Mouse (Mus musculus) heart, embryonic 15.5 days (tissue): ENCODE measurements around the gene Pnrc2. TPM values are rescaled to one million over a fixed set of nuclear protein-coding genes. Genes with fewer than 3 reads are reported as not detected.

ENCODE experiments used
- ATAC-seq: fragments of 200-750 bp; cut with Nextera tagmentation; replicated peaks from 2 replicates; pipeline ENCODE4 v1.8.0; 2017; ENCODE audit warnings: low read depth, moderate TSS enrichment; ENCODE audit not compliant: insufficient number of reproducible peaks, insufficient read depth, low FRiP score
- H3K27ac ChIP-seq: fragments of 300-500 bp; sonication (generic); 2 replicates; pipeline ENCODE4 v1.5.1; 2015; ENCODE audit warnings: mild to moderate bottlenecking, inconsistent platforms
- H3K27me3 ChIP-seq: fragments of 300-500 bp; sonication (generic); 2 replicates; pipeline ENCODE4 v1.6.1; 2015; ENCODE audit warnings: inconsistent platforms
- H3K36me3 ChIP-seq: fragments of 300-500 bp; sonication (generic); 2 replicates; pipeline ENCODE4 v1.6.1; 2015; ENCODE audit warnings: mild to moderate bottlenecking, inconsistent platforms
- H3K4me1 ChIP-seq: fragments of 300-500 bp; sonication (generic); replicated peaks from 2 replicates; pipeline ENCODE4 v1.6.1; 2015; ENCODE audit warnings: inconsistent platforms
- H3K4me2 ChIP-seq: fragments of 300-500 bp; sonication (generic); 2 replicates; pipeline ENCODE4 v1.6.1; 2015; ENCODE audit warnings: inconsistent platforms, mild to moderate bottlenecking, moderate library complexity
- H3K4me3 ChIP-seq: fragments of 300-500 bp; sonication (generic); 2 replicates; pipeline ENCODE4 v1.5.1; 2015; ENCODE audit warnings: mild to moderate bottlenecking, inconsistent platforms
- H3K9ac ChIP-seq: fragments of 300-500 bp; sonication (generic); 2 replicates; pipeline ENCODE4 v1.6.1; 2015; ENCODE audit warnings: mild to moderate bottlenecking, inconsistent platforms
- H3K9me3 ChIP-seq: fragments of 300-500 bp; sonication (generic); replicated peaks from 2 replicates; pipeline ENCODE4 v1.6.1; 2016; ENCODE audit warnings: inconsistent platforms
- WGBS: fragments of 180-500 bp; shearing (Covaris S2); methylation state at CpG from one replicate; pipeline ENCODE4 v1.1.7; 2015; ENCODE audit warnings: mixed read lengths; 5-methylcytosine and 5-hydroxymethylcytosine counted together
- polyA plus RNA-seq: library from polyadenylated mRNA; unstranded; fragments of >200 nt; fragmentation: Nextera tagmentation; extraction: Ambion mirVana; gene quantifications from 2 replicates; pipeline ENCODE4 v1.2.1, GENCODE M21; 2015

The Pnrc2 gene
- polyA plus RNA-seq, 1 experiment from 2014 or later, result 123 TPM

- H3K9me3 ChIP-seq, result no peaks in the 10 kb centered on the region
- H3K36me3 ChIP-seq, result no peaks in the 10 kb centered on the region
- H3K27ac ChIP-seq, result no peak overlapping the region
- H3K27me3 ChIP-seq, result no peaks in the 10 kb centered on the region
- H3K4me1 ChIP-seq, result peaks cover 43% of the 10 kb centered on the region
- H3K9ac ChIP-seq, result no peak overlapping the region
- no peak overlapping the region for H3K4me2 ChIP-seq
- 77% methylated on average over 6 of the region's 6 CpGs for WGBS
- no peak for ATAC-seq
- no peak overlapping the region for H3K4me3 ChIP-seq
Measured at GRCm38 (mm10) chr4:135879021-135879420, 5.4 kb upstream of the Pnrc2 start.

GRCm38 (mm10) chr4:135877742-135878141 is 4.1 kb upstream of the Pnrc2 start:
- 67% methylated on average over 2 of the region's 2 CpGs for WGBS
- no peak overlapping the region for H3K27ac ChIP-seq
- no peaks in the 10 kb centered on the region for H3K27me3 ChIP-seq
- H3K36me3 ChIP-seq, result no peaks in the 10 kb centered on the region
- no peak overlapping the region for H3K4me2 ChIP-seq
- no peaks in the 10 kb centered on the region for H3K9me3 ChIP-seq
- H3K4me1 ChIP-seq, result peaks cover 34% of the 10 kb centered on the region
- H3K9ac ChIP-seq, result no peak overlapping the region
- H3K4me3 ChIP-seq, result no peak overlapping the region
- no peak for ATAC-seq

- Histone ChIP-seq H3K4me3 (peak overlapping the region; percentile 34), H3K4me1 (peaks cover 41% of the 10 kb centered on the region), H3K9ac (peak overlapping the region; percentile 28), H3K4me2 (peak overlapping the region; percentile 60), H3K27ac (peak overlapping the region; percentile 97), H3K27me3 (no peaks in the 10 kb centered on the region), H3K36me3 (peaks cover 7% of the 10 kb centered on the region; the same call in 1 of the 2 replicates), H3K9me3 (no peaks in the 10 kb centered on the region)
- ATAC-seq, result peak; percentile 41; the same call in 1 of the 2 replicates
- WGBS, result under 1% methylated on average over 16 of the region's 16 CpGs
Measured at GRCm38 (mm10) chr4:135876583-135877020, 3.0 kb upstream of the Pnrc2 start.

- H3K4me2 ChIP-seq, result peak overlapping the region; percentile 60
- no peaks in the 10 kb centered on the region for H3K9me3 ChIP-seq
- no peaks in the 10 kb centered on the region for H3K27me3 ChIP-seq
- 4% methylated on average over 9 of the region's 9 CpGs for WGBS
- peak overlapping the region; percentile 97 for H3K27ac ChIP-seq
- H3K36me3 ChIP-seq, result peaks cover 9% of the 10 kb centered on the region; the same call in 1 of the 2 replicates
- peaks cover 43% of the 10 kb centered on the region for H3K4me1 ChIP-seq
- H3K4me3 ChIP-seq, result peak overlapping the region; percentile 34
- H3K9ac ChIP-seq, result peak overlapping the region; percentile 28; the same call in 1 of the 2 replicates
- ATAC-seq, result peak; percentile 15; the same call in 1 of the 2 replicates
Measured at GRCm38 (mm10) chr4:135875991-135876582, 2.4 kb upstream of the Pnrc2 start.

- no peak overlapping the region for H3K4me3 ChIP-seq
- H3K27me3 ChIP-seq, result no peaks in the 10 kb centered on the region
- peak overlapping the region; percentile 97 for H3K27ac ChIP-seq
- no peak overlapping the region for H3K9ac ChIP-seq
- ATAC-seq, result no peak
- peak overlapping the region; percentile 60; the same call in 1 of the 2 replicates for H3K4me2 ChIP-seq
- no peaks in the 10 kb centered on the region for H3K9me3 ChIP-seq
- H3K36me3 ChIP-seq, result peaks cover 9% of the 10 kb centered on the region; the same call in 1 of the 2 replicates
- 42% methylated on average over 7 of the region's 7 CpGs for WGBS
- H3K4me1 ChIP-seq, result peaks cover 48% of the 10 kb centered on the region
Measured at GRCm38 (mm10) chr4:135875546-135875945, 1.9 kb upstream of the Pnrc2 start.

GRCm38 (mm10) chr4:135874564-135875535 is 1.2 kb upstream of the Pnrc2 start:
- peaks cover 9% of the 10 kb centered on the region; the same call in 1 of the 2 replicates for H3K36me3 ChIP-seq
- H3K4me1 ChIP-seq, result peaks cover 51% of the 10 kb centered on the region
- H3K4me3 ChIP-seq, result peak overlapping the region; percentile 67; the same call in 1 of the 2 replicates

GRCm38 (mm10) chr4:135872589-135873391 is 860 bp downstream of the Pnrc2 start:
- H3K4me2 ChIP-seq, result peak overlapping the region; percentile 67
- peaks cover 54% of the 10 kb centered on the region for H3K4me1 ChIP-seq
- peak overlapping the region; percentile 97 for H3K27ac ChIP-seq
- no peaks in the 10 kb centered on the region for H3K9me3 ChIP-seq
- peak overlapping the region; percentile 83 for H3K9ac ChIP-seq
- no peaks in the 10 kb centered on the region for H3K27me3 ChIP-seq
- peak overlapping the region; percentile 67 for H3K4me3 ChIP-seq
- no peak for ATAC-seq
- H3K36me3 ChIP-seq, result peaks cover 18% of the 10 kb centered on the region; the same call in 1 of the 2 replicates
- WGBS, result 7% methylated on average over 17 of the region's 17 CpGs

More at GRCm38 (mm10) chr4:135874564-135875535, 1.2 kb upstream of the Pnrc2 start:
- peak overlapping the region; percentile 97 for H3K27ac ChIP-seq
- 78% methylated on average over 10 of the region's 10 CpGs for WGBS
- ATAC-seq, result no peak
- no peaks in the 10 kb centered on the region for H3K9me3 ChIP-seq
- peak overlapping the region; percentile 62; the same call in 1 of the 2 replicates for H3K9ac ChIP-seq
- peak overlapping the region; percentile 69 for H3K4me2 ChIP-seq
- H3K27me3 ChIP-seq, result no peaks in the 10 kb centered on the region

- Histone ChIP-seq H3K27me3 (no peaks in the 10 kb centered on the region), H3K27ac (peak overlapping the region; percentile 97), H3K4me1 (peaks cover 53% of the 10 kb centered on the region), H3K4me2 (peak overlapping the region; percentile 67), H3K4me3 (peak overlapping the region; percentile 67), H3K9me3 (no peaks in the 10 kb centered on the region), H3K36me3 (peaks cover 18% of the 10 kb centered on the region), H3K9ac (peak overlapping the region; percentile 83)
- 32% methylated on average over 3 of the region's 3 CpGs for WGBS
- ATAC-seq, result no peak
Measured at GRCm38 (mm10) chr4:135872015-135872414, 1.6 kb downstream of the Pnrc2 start.

GRCm38 (mm10) chr4:135870227-135871023 is 3.2 kb downstream of the Pnrc2 start:
- Histone ChIP-seq H3K4me1 (peaks cover 37% of the 10 kb centered on the region), H3K27me3 (no peaks in the 10 kb centered on the region), H3K36me3 (peaks cover 27% of the 10 kb centered on the region), H3K27ac (0 out of 2 replicates have a peak overlapping the region, but pooled peaks have one; percentile 17), H3K9me3 (no peaks in the 10 kb centered on the region), H3K9ac (no peak overlapping the region), H3K4me3 (peak overlapping the region; percentile 9; the same call in 1 of the 2 replicates), H3K4me2 (peak overlapping the region; percentile 38)
- no peak for ATAC-seq
- WGBS, result 40% methylated on average over 2 of the region's 2 CpGs

- Histone ChIP-seq H3K4me2 (no peak overlapping the region), H3K4me1 (peaks cover 23% of the 10 kb centered on the region), H3K27me3 (no peaks in the 10 kb centered on the region), H3K36me3 (peaks cover 27% of the 10 kb centered on the region), H3K4me3 (no peak overlapping the region), H3K27ac (peak overlapping the region; percentile 52), H3K9me3 (no peaks in the 10 kb centered on the region), H3K9ac (no peak overlapping the region)
- WGBS, result 58% methylated on average over 2 of the region's 2 CpGs
- ATAC-seq, result no peak
Measured at GRCm38 (mm10) chr4:135868996-135869395, 4.7 kb downstream of the Pnrc2 start.
